Mouse (Mus musculus) lung, postnatal 0 days (tissue): Measurements from ENCODE around the gene Phactr1. TPM values are rescaled to one million over a fixed set of nuclear protein-coding genes. Genes with fewer than 3 reads are reported as not detected.
A peak's percentile ranks its signal among the peaks of the same experiment; 100 is the strongest.

Experiments
- ATAC-seq: fragments of 200-750 bp; cut with Nextera tagmentation; 2 replicates; pipeline ENCODE4 v1.8.0; 2017; ENCODE audit warnings: moderate library complexity
- DNase-seq: peaks from one replicate; pipeline ENCODE4 v3.0.0-alpha.2; 2016; ENCODE audit warnings: low spot score
- H3K27ac ChIP-seq: fragments of 300-500 bp; sonication (generic); 2 replicates; pipeline ENCODE4 v1.5.1; 2014; ENCODE audit warnings: antibody characterized with exemption, mild to moderate bottlenecking, low read length, mixed read lengths
- H3K27me3 ChIP-seq: fragments of 300-500 bp; sonication (generic); replicated peaks from 2 replicates; pipeline ENCODE4 v1.6.1; 2014; ENCODE audit warnings: low read length, mixed read lengths; ENCODE audit not compliant: insufficient read depth
- H3K36me3 ChIP-seq: fragments of 300-500 bp; sonication (generic); 2 replicates; pipeline ENCODE4 v1.6.1; 2014; ENCODE audit warnings: low read length, mixed read lengths; ENCODE audit not compliant: insufficient read depth
- H3K4me1 ChIP-seq: fragments of 300-500 bp; sonication (generic); 2 replicates; pipeline ENCODE4 v1.6.1; 2014; ENCODE audit warnings: antibody characterized with exemption, low read depth, low read length, mixed read lengths; ENCODE audit not compliant: insufficient read depth
- H3K4me2 ChIP-seq: fragments of 300-500 bp; sonication (generic); replicated peaks from 2 replicates; pipeline ENCODE4 v1.6.1; 2014; ENCODE audit warnings: low read depth, mild to moderate bottlenecking, low read length, moderate library complexity, mixed read lengths
- H3K4me3 ChIP-seq: fragments of 300-500 bp; sonication (generic); 2 replicates; pipeline ENCODE4 v1.5.1; 2014; ENCODE audit warnings: low read depth, low read length
- H3K9ac ChIP-seq: fragments of 300-500 bp; sonication (generic); replicated peaks from 2 replicates; pipeline ENCODE4 v1.6.1; 2014; ENCODE audit warnings: low read depth, mild to moderate bottlenecking
- H3K9me3 ChIP-seq: fragments of 300-500 bp; sonication (generic); 2 replicates; pipeline ENCODE4 v1.6.1; 2016; ENCODE audit warnings: low read length, mixed read lengths
- CTCF ChIP-seq: IDR thresholded peaks from 2 replicates; pipeline ENCODE4 v1.5.1; 2016; ENCODE audit warnings: antibody characterized with exemption, mild to moderate bottlenecking
- EP300 ChIP-seq: IDR thresholded peaks from 2 replicates; pipeline ENCODE4 v1.6.1; 2016; ENCODE audit warnings: antibody characterized with exemption, mild to moderate bottlenecking, control low read depth
- whole genome bisulfite sequencing: fragments of 180-500 bp; shearing (Covaris S2); extraction: QIAGEN DNeasy Blood & Tissue Kit; methylation state at CpG from one replicate; pipeline ENCODE4 v1.1.7; 2014; 5-methylcytosine and 5-hydroxymethylcytosine counted together
- polyA plus RNA-seq: library from polyadenylated mRNA; unstranded; fragments of >200 nt; fragmentation: Nextera tagmentation; extraction: Ambion mirVana; gene quantifications from 2 replicates; pipeline ENCODE4 v1.2.1, GENCODE M21; 2015

Gene Phactr1
- polyA plus RNA-seq, 1 experiment from 2014 or later = 31.4 TPM

DNA sequence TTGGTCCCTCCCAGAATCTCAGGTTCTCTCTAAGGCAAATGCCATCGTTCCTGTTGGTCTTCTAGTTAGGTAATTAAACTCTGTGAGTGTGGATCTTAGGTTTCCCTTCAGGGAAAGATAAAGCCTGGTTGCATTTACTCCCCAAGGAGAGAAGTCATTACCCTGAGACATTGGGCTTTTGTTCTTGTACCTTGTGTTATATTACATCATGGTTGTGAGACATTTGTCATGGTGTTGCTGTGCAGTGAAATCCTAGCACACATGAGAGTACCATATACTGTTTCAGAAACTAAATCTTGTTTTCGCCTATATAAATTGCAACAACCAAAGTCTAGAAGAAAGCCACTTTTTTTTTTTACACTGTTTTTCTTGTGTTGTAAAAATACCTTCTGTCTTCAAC, 93.6 kb downstream of the Phactr1 start:
- TF ChIP-seq EP300 = no peak
- H3K27me3 ChIP-seq = no peaks in the 10 kb centered on the region
- no peak overlapping the region for H3K27ac ChIP-seq
- DNase-seq (no peak), ATAC-seq (no peak)
- H3K36me3 ChIP-seq = no peaks in the 10 kb centered on the region
- H3K4me3 ChIP-seq = no peak overlapping the region
- H3K4me2 ChIP-seq = no peak overlapping the region
- 76% methylated on average over 2 of the region's 2 CpGs for WGBS
- no peaks in the 10 kb centered on the region for H3K9me3 ChIP-seq
- no peak overlapping the region for H3K9ac ChIP-seq
- no peaks in the 10 kb centered on the region for H3K4me1 ChIP-seq

DNA sequence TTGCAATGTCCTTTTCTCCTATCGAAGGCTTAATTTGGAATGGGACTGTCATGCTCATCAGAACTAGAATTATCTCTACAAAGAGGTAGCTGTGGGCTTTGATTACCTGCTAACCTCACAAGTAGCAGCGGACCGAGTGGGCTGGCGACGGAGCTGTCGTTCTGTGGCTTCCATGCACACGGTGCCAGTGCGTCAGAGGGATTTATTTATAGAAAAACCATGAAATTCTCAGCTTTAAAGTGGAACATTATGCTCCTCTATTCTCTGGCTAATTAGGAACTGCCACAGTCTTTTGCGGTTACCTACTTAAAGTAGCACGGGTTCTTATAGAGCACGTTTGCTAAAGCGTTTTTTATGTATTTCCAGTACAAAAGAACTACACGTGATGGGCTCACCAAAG, 101.7 kb downstream of the Phactr1 start:
- Histone ChIP-seq H3K4me2 (no peak overlapping the region), H3K27ac (no peak overlapping the region), H3K9ac (no peak overlapping the region), H3K4me1 (no peaks in the 10 kb centered on the region), H3K4me3 (no peak overlapping the region), H3K36me3 (no peaks in the 10 kb centered on the region), H3K9me3 (no peaks in the 10 kb centered on the region), H3K27me3 (no peaks in the 10 kb centered on the region)
- TF ChIP-seq CTCF (no peak), EP300 (no peak)
- 81% methylated on average over 13 of the region's 13 CpGs for WGBS
- no peak for ATAC-seq
- no peak for DNase-seq

DNA sequence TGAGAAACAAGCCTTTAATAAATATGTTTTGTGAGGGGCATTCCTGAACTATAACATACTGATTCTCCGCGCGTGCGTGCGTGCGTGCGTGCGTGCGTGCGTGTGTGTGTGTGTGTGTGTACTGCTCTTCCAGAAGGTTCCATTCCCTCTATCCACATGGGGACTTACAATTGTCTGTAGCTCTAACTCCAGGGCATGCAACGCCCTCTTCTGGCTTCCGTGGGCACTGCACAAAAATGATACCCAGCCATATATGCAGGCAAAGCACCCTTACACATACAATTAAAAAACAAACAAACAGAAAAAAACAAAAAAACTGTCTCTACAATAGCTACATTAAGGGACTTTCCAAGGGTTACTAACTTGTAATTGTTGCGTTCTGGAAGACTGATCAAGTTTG, 108.8 kb downstream of the Phactr1 start:
- Histone ChIP-seq H3K9me3 (no peaks in the 10 kb centered on the region), H3K4me3 (no peak overlapping the region), H3K4me2 (no peak overlapping the region), H3K27ac (no peak overlapping the region), H3K4me1 (no peaks in the 10 kb centered on the region), H3K36me3 (no peaks in the 10 kb centered on the region), H3K9ac (no peak overlapping the region), H3K27me3 (no peaks in the 10 kb centered on the region)
- ATAC-seq (no peak), DNase-seq (no peak)
- peak; percentile 39 for TF ChIP-seq CTCF
- TF ChIP-seq EP300 = no peak
- 89% methylated on average over 13 of the region's 13 CpGs for WGBS

DNA sequence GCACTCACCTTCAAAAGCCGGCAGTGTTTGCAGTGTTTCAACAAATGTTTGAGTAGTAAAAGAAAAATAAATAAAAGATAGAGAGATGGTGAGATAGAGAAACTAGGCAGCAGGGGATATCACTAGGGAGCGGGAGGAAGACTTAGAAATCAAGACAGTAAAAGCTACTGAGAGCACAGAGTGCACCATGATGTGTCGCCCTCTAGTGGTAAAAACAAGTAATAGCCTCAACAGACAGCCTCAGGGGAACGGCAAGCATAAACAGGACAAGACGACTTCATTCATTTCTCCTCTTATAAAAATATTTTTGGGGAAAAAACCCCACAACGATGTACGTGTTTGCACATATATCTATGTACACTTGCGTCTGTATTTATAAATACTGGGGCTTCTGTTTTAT, 111.9 kb downstream of the Phactr1 start:
- H3K9me3 ChIP-seq = no peaks in the 10 kb centered on the region
- no peaks in the 10 kb centered on the region; the same call in 1 of the 2 replicates for H3K27me3 ChIP-seq
- TF ChIP-seq CTCF (peak; percentile 88), EP300 (no peak)
- ATAC-seq (no peak), DNase-seq (peak; percentile 63)
- no peak overlapping the region for H3K4me2 ChIP-seq
- H3K27ac ChIP-seq = no peak overlapping the region
- H3K4me3 ChIP-seq = no peak overlapping the region
- no peaks in the 10 kb centered on the region for H3K36me3 ChIP-seq
- no peak overlapping the region for H3K9ac ChIP-seq
- WGBS = 12% methylated on average over 8 of the region's 8 CpGs
- no peaks in the 10 kb centered on the region for H3K4me1 ChIP-seq

DNA sequence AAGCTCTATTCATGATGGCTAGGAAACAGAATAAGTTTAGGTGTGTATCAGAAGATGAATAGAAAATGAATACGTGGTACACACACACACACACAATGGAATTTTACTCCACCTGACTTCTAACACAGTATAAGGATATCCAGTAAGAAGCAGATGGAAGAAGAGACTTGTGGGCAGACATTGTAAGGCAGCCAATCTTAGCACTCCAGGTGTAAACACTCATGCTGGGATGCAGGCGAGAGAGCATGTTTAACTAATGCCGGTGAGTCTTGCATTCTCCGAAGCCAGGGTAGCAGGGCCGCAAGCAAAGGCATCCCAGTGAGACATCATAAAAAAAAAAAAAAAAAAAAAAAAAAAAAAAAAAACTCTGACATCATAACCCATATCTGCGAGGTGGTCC, 120.1 kb downstream of the Phactr1 start:
- Histone ChIP-seq H3K4me2 (no peak overlapping the region), H3K27ac (no peak overlapping the region), H3K4me1 (no peaks in the 10 kb centered on the region), H3K9me3 (no peaks in the 10 kb centered on the region), H3K9ac (no peak overlapping the region), H3K4me3 (no peak overlapping the region), H3K36me3 (no peaks in the 10 kb centered on the region), H3K27me3 (no peaks in the 10 kb centered on the region; the same call in 1 of the 2 replicates)
- TF ChIP-seq CTCF (no peak), EP300 (no peak)
- no peak for DNase-seq
- ATAC-seq = no peak
- 75% methylated on average over 6 of the region's 6 CpGs for WGBS

DNA sequence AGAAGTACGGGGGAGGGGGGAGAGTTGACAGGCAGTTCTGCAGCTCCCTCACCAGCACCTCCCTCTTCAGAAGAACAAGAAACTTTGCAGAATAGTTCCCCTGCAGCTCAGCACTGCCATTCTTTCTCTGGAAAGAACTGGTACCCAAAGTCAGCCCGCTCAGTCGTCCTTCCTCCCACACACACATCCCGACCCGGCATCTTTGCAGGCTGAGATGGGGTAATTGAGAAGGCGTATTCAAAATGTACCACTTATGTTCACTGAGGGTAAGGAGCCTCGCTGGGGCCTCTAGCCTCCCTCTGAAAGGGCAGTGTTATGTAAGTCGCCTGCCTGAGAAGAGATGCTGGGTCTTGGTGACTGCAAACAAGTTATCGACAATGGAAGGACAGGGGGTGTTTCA, 123.9 kb downstream of the Phactr1 start:
- Histone ChIP-seq H3K27me3 (no peaks in the 10 kb centered on the region), H3K9me3 (no peaks in the 10 kb centered on the region), H3K36me3 (no peaks in the 10 kb centered on the region), H3K9ac (no peak overlapping the region), H3K4me2 (no peak overlapping the region), H3K27ac (no peak overlapping the region), H3K4me1 (no peaks in the 10 kb centered on the region), H3K4me3 (no peak overlapping the region)
- TF ChIP-seq CTCF (no peak), EP300 (no peak)
- no peak for ATAC-seq
- WGBS = 47% methylated on average over 9 of the region's 9 CpGs
- DNase-seq = no peak

DNA sequence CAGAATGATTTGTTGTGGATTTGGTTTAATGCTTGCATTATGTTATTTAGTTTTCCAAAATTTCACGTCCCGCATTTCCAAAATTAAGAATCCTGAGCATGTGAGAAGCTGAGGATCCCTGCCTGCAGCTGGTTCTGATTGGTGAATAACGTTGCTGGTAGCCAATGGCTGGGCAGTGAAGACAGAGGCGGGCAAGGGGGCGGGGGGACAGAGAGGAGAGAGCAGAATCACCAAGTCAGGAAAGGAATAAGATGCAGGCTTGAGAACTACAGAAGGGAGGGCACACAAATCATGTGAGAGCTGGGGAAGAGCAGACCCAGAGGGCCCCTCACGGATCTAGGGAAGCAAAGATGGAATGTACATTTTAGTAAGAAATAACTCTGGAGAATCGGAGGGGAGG, 132.3 kb downstream of the Phactr1 start:
- Histone ChIP-seq H3K9ac (no peak overlapping the region), H3K4me3 (no peak overlapping the region), H3K36me3 (no peaks in the 10 kb centered on the region), H3K4me1 (no peaks in the 10 kb centered on the region), H3K27me3 (no peaks in the 10 kb centered on the region), H3K4me2 (no peak overlapping the region), H3K9me3 (no peaks in the 10 kb centered on the region), H3K27ac (no peak overlapping the region)
- peak; percentile 68 for ATAC-seq
- TF ChIP-seq CTCF (no peak), EP300 (no peak)
- whole genome bisulfite sequencing = 18% methylated on average over 7 of the region's 7 CpGs
- DNase-seq = peak; percentile 26
